Mouse (Mus musculus) erythroblast, embryonic 14.5 days (primary cell): ENCODE results near the gene Alg2. TPM values are rescaled to one million over a fixed set of nuclear protein-coding genes. Genes with fewer than 3 reads are reported as not detected.

Experiments
- H3K27me3 ChIP-seq: 2 replicates; pipeline ENCODE4 v1.6.1; 2012; ENCODE audit warnings: inconsistent platforms; ENCODE audit not compliant: control insufficient read depth
- H3K36me3 ChIP-seq: 2 replicates; pipeline ENCODE4 v1.6.1; 2012; ENCODE audit warnings: mild to moderate bottlenecking, inconsistent platforms; ENCODE audit not compliant: control insufficient read depth
- H3K4me1 ChIP-seq: 2 replicates; pipeline ENCODE4 v1.6.1; 2012; ENCODE audit warnings: inconsistent platforms; ENCODE audit not compliant: control insufficient read depth
- H3K4me3 ChIP-seq: replicated peaks from 2 replicates; pipeline ENCODE3; 2012; ENCODE audit warnings: moderate library complexity, mild to moderate bottlenecking, inconsistent platforms
- H3K9me3 ChIP-seq: 2 replicates; pipeline ENCODE4 v1.6.1; 2012; ENCODE audit warnings: low read length, inconsistent platforms, mixed read lengths; ENCODE audit not compliant: control insufficient read depth
- GATA1 ChIP-seq: IDR thresholded peaks from 2 replicates; pipeline ENCODE4 v1.6.1; 2012; ENCODE audit warnings: low read length, inconsistent platforms, mixed read lengths
- TAL1 ChIP-seq: IDR thresholded peaks from 3 replicates; pipeline ENCODE4 v1.6.1; 2012; ENCODE audit warnings: low read length, inconsistent platforms, mixed read lengths
- polyA plus RNA-seq: library from polyadenylated mRNA; stranded (reverse); fragments of >175 nt; gene quantifications from 2 replicates; pipeline ENCODE4 v1.2.3, GENCODE M21; 2012

The Alg2 gene
- polyA plus RNA-seq, 1 experiment, result 0.12 TPM

DNA sequence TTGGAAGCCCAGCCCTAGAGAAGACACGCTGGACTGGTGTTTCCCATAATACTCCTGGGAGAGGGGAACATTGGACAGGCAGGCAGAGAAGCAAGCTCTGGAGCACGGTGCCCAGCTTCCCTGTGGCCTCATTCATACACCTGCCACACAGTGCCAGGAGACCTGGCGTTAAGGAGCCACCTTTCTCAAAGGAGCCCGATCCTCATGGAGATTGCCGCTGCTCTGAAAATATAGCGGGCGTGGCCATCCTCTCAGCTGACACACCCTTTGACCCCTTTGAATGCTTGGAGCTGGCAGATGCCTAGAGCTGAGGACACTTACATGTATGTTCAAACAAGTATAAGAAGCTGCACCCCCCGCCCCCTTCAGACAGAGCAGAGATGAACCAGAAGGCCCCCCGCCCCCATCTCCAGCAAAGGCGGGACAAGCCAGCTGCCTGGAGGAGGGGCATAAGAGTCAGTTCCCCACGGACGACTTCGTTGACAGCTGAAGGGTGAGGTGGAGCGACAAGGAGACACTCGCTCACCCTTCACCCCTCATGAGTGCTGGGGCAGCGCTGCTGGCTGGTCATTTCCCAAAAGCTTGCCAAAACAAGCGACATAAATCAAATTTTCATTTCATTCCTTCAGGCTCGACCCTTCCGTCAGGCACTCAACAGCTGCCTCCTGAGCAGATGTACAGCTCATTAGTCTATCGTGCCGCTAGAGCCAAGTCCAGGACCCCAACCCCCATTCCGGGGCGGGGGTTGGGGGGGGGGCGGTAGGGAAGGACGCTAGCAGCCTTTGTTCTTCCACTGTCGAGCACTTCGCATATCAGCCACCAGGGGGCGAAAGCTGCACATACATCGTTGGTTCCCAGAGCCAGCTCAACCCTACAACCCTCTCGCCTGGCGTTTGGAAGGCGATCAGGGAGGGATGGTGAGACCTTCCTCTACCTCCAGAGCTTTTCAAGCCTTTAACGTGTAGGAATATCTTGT is 36.5 kb downstream of the Alg2 start:
- H3K9me3 ChIP-seq, result no peaks in the 10 kb centered on the region
- H3K4me1 ChIP-seq, result peaks cover 12% of the 10 kb centered on the region
- H3K36me3 ChIP-seq, result no peaks in the 10 kb centered on the region
- H3K4me3 ChIP-seq, result peak overlapping the region; percentile 50
- peaks cover 7% of the 10 kb centered on the region for H3K27me3 ChIP-seq
- TF ChIP-seq TAL1 (no peak), GATA1 (no peak)

DNA sequence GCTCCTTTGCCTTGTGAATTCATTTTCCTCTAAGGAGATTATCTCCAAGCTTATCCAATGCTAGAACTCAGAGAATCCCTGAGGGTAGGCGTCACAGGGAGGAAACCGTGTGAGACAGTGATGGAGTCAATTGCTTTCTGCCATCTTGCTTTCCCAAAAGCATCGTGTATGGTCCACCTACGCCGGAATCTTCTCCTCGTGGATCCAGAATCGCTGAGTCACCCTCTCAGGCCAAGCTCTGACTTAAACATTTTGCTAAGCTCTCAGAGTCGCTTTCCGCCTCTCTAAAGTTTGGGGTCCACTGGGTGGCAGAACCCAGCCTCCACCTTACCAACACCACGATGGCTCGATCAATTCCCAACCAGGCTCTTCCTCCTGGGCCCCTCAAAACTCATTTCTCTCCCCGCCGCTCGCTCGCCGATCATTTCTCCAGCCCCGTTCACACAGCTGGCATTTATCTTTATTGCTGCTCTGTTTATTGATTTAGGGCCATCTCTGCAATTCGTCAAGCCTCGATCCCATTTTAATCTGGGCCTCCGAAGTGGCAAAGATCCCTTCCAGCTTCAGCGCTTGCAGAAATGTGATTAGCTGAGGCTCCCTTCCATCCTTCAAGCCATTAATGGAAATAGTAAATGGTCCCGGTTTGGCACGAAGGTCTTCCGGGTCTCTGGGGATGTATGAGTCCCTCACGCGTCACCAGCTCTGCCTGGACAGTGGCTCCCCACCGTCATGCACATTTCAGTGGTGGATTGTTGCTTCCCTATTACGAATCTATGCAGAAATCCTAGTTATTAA is 38.4 kb downstream of the Alg2 start:
- H3K9me3 ChIP-seq, result no peaks in the 10 kb centered on the region
- no peaks in the 10 kb centered on the region for H3K36me3 ChIP-seq
- TF ChIP-seq GATA1 (no peak), TAL1 (no peak)
- H3K4me1 ChIP-seq, result peaks cover 12% of the 10 kb centered on the region
- H3K27me3 ChIP-seq, result peaks cover 7% of the 10 kb centered on the region
- no peak overlapping the region for H3K4me3 ChIP-seq

DNA sequence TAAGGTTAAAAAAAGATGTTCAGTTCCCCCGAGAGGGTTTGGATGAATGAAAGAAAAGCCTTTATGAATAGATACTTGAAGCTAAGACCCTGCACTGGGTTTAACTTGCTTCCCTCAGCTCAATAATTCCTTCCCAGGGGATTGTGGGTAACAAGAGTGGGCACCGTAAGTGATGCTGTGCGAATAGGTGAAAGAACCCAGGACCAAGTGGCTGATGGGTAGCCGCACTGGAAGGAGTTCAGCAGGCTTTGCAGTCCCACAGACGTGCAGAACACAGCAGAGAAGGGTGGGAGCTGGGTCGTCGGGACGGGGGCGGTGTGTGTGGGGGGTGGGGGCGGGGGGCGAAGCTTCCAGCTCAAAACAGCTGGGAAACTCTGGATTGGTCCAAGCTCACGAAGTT is 39.0 kb downstream of the Alg2 start:
- TF ChIP-seq GATA1 (no peak), TAL1 (no peak)
- peaks cover 12% of the 10 kb centered on the region for H3K4me1 ChIP-seq
- H3K9me3 ChIP-seq, result no peaks in the 10 kb centered on the region
- H3K36me3 ChIP-seq, result no peaks in the 10 kb centered on the region
- no peak overlapping the region for H3K4me3 ChIP-seq
- peaks cover 7% of the 10 kb centered on the region for H3K27me3 ChIP-seq

- Histone ChIP-seq H3K27me3 (peaks cover 7% of the 10 kb centered on the region), H3K36me3 (no peaks in the 10 kb centered on the region), H3K9me3 (no peaks in the 10 kb centered on the region), H3K4me1 (peaks cover 8% of the 10 kb centered on the region), H3K4me3 (no peak overlapping the region)
- TF ChIP-seq TAL1 (no peak), GATA1 (no peak)
Measured at GRCm38 (mm10) chr4:47432766-47433165, 41.4 kb downstream of the Alg2 start.

- H3K4me1 ChIP-seq, result no peaks in the 10 kb centered on the region
- no peaks in the 10 kb centered on the region for H3K27me3 ChIP-seq
- TF ChIP-seq GATA1, result no peak
- TF ChIP-seq TAL1, result no peak
- H3K4me3 ChIP-seq, result no peak overlapping the region
- H3K36me3 ChIP-seq, result no peaks in the 10 kb centered on the region
- H3K9me3 ChIP-seq, result no peaks in the 10 kb centered on the region
Measured at GRCm38 (mm10) chr4:47431081-47431480, 43.1 kb downstream of the Alg2 start.

- Histone ChIP-seq H3K36me3 (no peaks in the 10 kb centered on the region), H3K9me3 (no peaks in the 10 kb centered on the region), H3K4me3 (no peak overlapping the region), H3K4me1 (no peaks in the 10 kb centered on the region), H3K27me3 (no peaks in the 10 kb centered on the region)
- TF ChIP-seq TAL1, result no peak
- no peak for TF ChIP-seq GATA1
Measured at GRCm38 (mm10) chr4:47430557-47430956, 43.6 kb downstream of the Alg2 start.

- Histone ChIP-seq H3K27me3 (no peaks in the 10 kb centered on the region), H3K4me1 (peaks cover under 1% of the 10 kb centered on the region), H3K36me3 (no peaks in the 10 kb centered on the region), H3K4me3 (no peak overlapping the region), H3K9me3 (no peaks in the 10 kb centered on the region)
- TF ChIP-seq TAL1 (no peak), GATA1 (no peak)
Measured at GRCm38 (mm10) chr4:47427606-47428005, 46.5 kb downstream of the Alg2 start.

DNA sequence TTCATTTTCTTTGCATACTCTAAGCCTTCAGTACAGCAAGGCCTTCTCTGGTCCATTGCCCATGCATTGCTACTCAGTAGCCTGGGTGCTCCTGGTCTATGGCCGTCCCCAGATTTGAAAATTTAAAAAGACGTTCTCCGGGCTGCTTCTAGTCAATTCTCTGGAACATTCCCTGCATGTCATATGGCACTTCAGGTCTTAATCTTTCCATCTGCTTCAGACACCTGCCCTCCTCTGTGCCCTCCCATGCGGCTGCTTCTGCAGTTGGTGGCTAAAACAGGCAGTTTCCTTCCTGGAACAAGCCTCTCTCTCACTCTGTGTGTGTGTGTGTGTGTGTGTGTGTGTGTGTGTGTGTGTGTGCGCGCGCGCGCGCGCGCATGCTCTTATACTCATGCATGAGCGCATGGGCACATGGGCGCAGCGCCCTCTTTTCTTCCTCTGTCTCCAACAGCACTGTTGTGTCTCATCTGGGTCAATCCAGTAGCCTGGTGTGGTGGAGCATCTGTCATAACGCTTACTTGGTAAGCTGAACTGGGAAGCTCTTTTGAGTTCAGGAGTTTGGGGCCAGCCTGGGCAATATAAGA is 48.8 kb downstream of the Alg2 start:
- Histone ChIP-seq H3K27me3 (no peaks in the 10 kb centered on the region), H3K4me3 (no peak overlapping the region), H3K9me3 (no peaks in the 10 kb centered on the region), H3K4me1 (peaks cover 7% of the 10 kb centered on the region), H3K36me3 (no peaks in the 10 kb centered on the region)
- TF ChIP-seq GATA1, result no peak
- TF ChIP-seq TAL1, result no peak

- no peaks in the 10 kb centered on the region for H3K36me3 ChIP-seq
- H3K4me3 ChIP-seq, result no peak overlapping the region
- H3K27me3 ChIP-seq, result no peaks in the 10 kb centered on the region
- TF ChIP-seq GATA1, result no peak
- no peak for TF ChIP-seq TAL1
- no peaks in the 10 kb centered on the region for H3K9me3 ChIP-seq
- peaks cover 7% of the 10 kb centered on the region for H3K4me1 ChIP-seq
Measured at GRCm38 (mm10) chr4:47424376-47424775, 49.8 kb downstream of the Alg2 start.
